Mouse (Mus musculus): Measurements from ENCODE around the gene Olfr142.
"Not testable (repeated sequence)": the region's sequence is repeated elsewhere in the genome, so short reads cannot be mapped to it uniquely, and the experiment has no call there.

The Olfr142 gene

GRCm38 (mm10) chr2:90257492-90257891 is at the start of gene Olfr142:
Gene Olfr142 (minus strand): TSS chr2:90257592.
- Histone ChIP-seq H3K9me3 (ENCODE audit: low read length) (no peaks in the 10 kb centered on the region), H3K27me3 (ENCODE audit: insufficient read depth, low read length) (no peaks in the 10 kb centered on the region), H3K36me3 (ENCODE audit: insufficient read depth, low read length) (no peaks in the 10 kb centered on the region), H3K4me3 (replicated peaks; ENCODE audit: low read length) (no peak within 1 kb of the TSS), H3K4me1 (replicated peaks; ENCODE audit: low read depth, low read length) (no peaks in the 10 kb centered on the region)
- TF ChIP-seq POU5F1 (IDR thresholded peaks at IDR 0.05; ENCODE audit: borderline replicate concordance, low read length) (no peak), CTCF (conservative IDR thresholded peaks at IDR 0.05; ENCODE audit: low read length) (no peak), NANOG (IDR thresholded peaks at IDR 0.05; ENCODE audit: borderline replicate concordance, low read length) (no peak)

GRCm38 (mm10) chr2:90292741-90293140 is 35.3 kb upstream of the Olfr142 start, which contains the start of gene Olfr1272:
Gene Olfr1272 (minus strand): TSS chr2:90292841.
- H3K4me1 ChIP-seq (replicated peaks; ENCODE audit: low read depth, low read length) = no peaks in the 10 kb centered on the region
- no peak for TF ChIP-seq CTCF (conservative IDR thresholded peaks at IDR 0.05; ENCODE audit: low read length)
- TF ChIP-seq POU5F1 (IDR thresholded peaks at IDR 0.05; ENCODE audit: borderline replicate concordance, low read length) = no peak
- TF ChIP-seq NANOG (IDR thresholded peaks at IDR 0.05; ENCODE audit: borderline replicate concordance, low read length) = no peak
- H3K4me3 ChIP-seq (replicated peaks; ENCODE audit: low read length) = no peak within 1 kb of the TSS
- no peaks in the 10 kb centered on the region for H3K9me3 ChIP-seq (ENCODE audit: low read length)
- no peaks in the 10 kb centered on the region for H3K27me3 ChIP-seq (ENCODE audit: insufficient read depth, low read length)
- no peaks in the 10 kb centered on the region for H3K36me3 ChIP-seq (ENCODE audit: insufficient read depth, low read length)

- H3K36me3 ChIP-seq (ENCODE audit: insufficient read depth, low read length) = no peaks in the 10 kb centered on the region
- no peaks in the 10 kb centered on the region for H3K27me3 ChIP-seq (ENCODE audit: insufficient read depth, low read length)
- no peak within 1 kb of the TSS for H3K4me3 ChIP-seq (replicated peaks; ENCODE audit: low read length)
- no peaks in the 10 kb centered on the region for H3K9me3 ChIP-seq (ENCODE audit: low read length)
- H3K4me1 ChIP-seq (replicated peaks; ENCODE audit: low read depth, low read length) = no peaks in the 10 kb centered on the region
- no peak for TF ChIP-seq NANOG (IDR thresholded peaks at IDR 0.05; ENCODE audit: borderline replicate concordance, low read length)
- TF ChIP-seq POU5F1 (IDR thresholded peaks at IDR 0.05; ENCODE audit: borderline replicate concordance, low read length) = no peak
- no peak for TF ChIP-seq CTCF (conservative IDR thresholded peaks at IDR 0.05; ENCODE audit: low read length)
Measured at GRCm38 (mm10) chr2:90270932-90271331, 13.5 kb upstream of the Olfr142 start, which contains the start of gene Olfr1271. Gene Olfr1271 (minus strand): TSS chr2:90271032.

DNA sequence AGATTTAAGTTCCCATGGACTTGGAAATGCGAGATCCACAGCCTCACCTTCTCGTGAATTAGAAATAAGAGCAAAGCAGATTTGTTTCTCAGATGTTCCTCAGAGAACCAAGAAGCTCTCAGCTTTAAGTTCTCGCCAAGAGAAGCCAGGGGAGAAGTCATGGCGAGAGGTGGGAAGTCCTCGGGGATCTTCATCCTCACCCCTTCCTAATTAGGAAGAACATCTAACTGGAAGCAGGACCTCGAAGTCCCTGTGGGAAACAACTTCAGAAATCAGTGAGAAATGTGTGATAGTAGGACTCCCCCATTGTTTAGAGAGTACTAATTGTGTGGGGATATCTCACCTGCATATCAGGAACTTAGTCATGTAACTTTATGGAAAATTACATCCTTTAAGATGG is 33.0 kb downstream of the Olfr142 start, which contains the start of gene Olfr1506:
Gene Olfr1506, minus strand, starts transcription at position 101 of the 400 bp plus-strand sequence.
- not testable (repeated sequence) for H3K9me3 ChIP-seq (ENCODE audit: low read length); H3K36me3 ChIP-seq (ENCODE audit: insufficient read depth, low read length); H3K27me3 ChIP-seq (ENCODE audit: insufficient read depth, low read length); H3K4me1 ChIP-seq (replicated peaks; ENCODE audit: low read depth, low read length); H3K4me3 ChIP-seq (replicated peaks; ENCODE audit: low read length)

All from E14TG2a.4 (cell line).